Mouse (Mus musculus): ENCODE measurements around the gene Tmem108.

- no peak for TF ChIP-seq POLR2A (IDR thresholded peaks at IDR 0.05; ENCODE audit: insufficient read depth, low read depth, low read length)
- TF ChIP-seq CTCF (IDR thresholded peaks at IDR 0.05): no peak
Observed at GRCm38 (mm10) chr9:103580186-103580585, 181.5 kb downstream of the Tmem108 start.
